Mouse (Mus musculus) layer of hippocampus, adult 8-10 months (tissue): ENCODE results near the gene Spata21. TPM values are rescaled to one million over a fixed set of nuclear protein-coding genes. Genes with fewer than 3 reads are reported as not detected.
"Not testable (repeated sequence)": the region's sequence is repeated elsewhere in the genome, so short reads cannot be mapped to it uniquely, and the experiment has no call there.

Experiments
- DNase-seq, 2 experiments: peaks; one replicate each; pipeline ENCODE4 v3.0.0; 2022; ENCODE audit warnings: low spot score in 2 of 2
- total RNA-seq, 4 experiments: library from RNA; stranded (reverse); gene quantifications; 2 replicates each; pipeline ENCODE4 v1.2.4; 2022

Gene Spata21
- total RNA-seq, 4 experiments from 2014 or later = 0.20 to 0.23 TPM; not detected in 2

GRCm38 (mm10) chr4:141129190-141129710 is 41.1 kb downstream of the Spata21 start:
- DNase-seq = no peak

DNA sequence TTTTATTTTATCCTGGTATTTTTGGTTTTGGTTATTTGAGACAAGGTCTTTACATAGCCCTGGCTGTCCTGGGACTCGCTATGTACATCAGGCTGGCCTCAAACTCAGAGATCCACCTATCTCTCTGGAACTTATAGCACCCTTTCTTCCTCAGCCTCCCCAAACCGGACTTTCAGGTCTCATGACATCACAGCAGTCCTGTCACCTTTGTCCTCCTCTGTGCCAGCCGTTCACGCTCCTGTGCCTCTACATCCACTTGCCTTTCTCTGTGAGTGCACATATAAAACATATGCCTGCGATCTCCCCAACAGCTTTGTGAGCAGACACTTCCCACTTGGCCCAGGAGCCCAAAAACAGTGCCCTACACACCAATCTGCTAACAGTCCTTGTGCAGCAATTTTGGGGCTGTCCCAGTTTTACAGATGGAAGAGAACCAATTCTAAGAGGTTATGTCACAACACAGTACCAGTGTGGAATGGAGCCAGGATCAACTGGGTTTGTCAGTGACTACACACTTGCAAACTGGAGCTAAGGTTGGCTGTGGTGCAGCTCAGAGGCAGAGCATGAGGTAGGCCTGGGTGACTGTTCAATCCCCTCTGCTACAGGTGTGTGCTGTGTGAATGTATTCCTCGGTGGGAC is 42.7 kb downstream of the Spata21 start:
- DNase-seq = peak; percentile 46 to 58

DNA sequence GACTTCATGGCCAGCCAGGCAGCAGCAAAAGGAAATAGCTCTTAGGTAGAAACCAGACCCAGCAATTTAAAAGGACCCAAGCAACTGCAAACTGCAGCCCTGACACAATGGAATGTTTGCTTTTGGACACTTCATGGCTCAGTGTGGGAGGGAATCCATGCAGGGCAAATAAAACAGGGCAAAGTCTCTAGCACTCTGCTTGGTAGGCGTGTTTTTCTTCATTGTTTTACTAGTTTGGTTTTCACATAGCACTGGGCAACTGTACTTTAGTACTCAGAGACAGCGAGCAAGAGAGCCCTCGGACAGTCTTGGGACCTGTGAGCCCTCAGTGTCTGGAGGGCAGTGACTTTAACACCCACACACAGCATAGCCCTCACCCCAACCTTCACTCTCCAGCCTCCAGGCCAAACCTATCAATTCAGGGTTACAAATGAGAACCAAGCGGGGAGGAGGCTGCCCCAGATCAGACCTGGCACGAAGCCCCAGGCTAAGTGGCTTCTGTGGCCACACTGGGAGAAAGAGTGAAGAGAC is 43.5 kb downstream of the Spata21 start:
- DNase-seq = no peak

GRCm38 (mm10) chr4:141132191-141132590 is 44.1 kb downstream of the Spata21 start:
- DNase-seq = no peak

- DNase-seq = no peak
Measured at GRCm38 (mm10) chr4:141133227-141133626, 45.1 kb downstream of the Spata21 start.

- peak in 1 of 2 experiments; percentile 59 for DNase-seq
Measured at GRCm38 (mm10) chr4:141134031-141134441, 45.9 kb downstream of the Spata21 start.

DNA sequence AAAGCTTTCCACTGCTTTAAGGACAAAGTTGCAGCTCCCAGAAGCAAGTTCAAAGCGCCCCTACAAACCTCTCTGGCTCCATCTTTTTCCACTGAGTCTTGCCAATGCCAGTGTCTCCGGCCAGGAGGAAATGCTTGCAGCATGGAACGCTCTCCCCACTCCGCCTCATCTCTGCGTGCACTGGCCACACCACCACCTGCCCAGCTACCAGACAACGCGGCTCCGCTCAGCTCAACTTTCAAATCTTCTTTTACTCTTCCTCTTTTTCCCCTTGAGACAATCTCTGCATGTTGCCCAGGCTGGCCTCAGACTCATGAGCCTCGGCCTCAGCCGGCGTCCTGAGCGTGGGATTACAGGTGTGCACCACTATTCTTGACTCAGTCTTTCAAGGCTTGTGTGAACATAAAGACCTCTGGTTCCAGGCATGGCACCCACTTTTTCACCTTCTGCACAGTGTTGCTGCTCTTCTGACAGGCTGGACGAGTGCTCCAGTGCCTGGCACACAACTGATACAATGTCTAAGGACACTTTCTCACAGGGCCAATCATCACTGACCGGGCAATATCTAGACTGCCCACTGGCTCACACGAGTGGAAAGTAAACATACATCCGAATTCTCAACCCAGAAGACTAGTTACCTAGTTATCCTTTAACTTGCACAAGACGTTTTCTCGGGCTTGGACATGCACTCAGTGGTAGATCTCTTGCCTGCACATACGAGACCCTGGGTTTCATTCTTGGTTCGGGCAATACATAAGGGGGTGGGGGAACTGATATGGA is 46.8 kb downstream of the Spata21 start:
- DNase-seq = no peak

- DNase-seq = no peak
Measured at GRCm38 (mm10) chr4:141136126-141136525, 48.0 kb downstream of the Spata21 start.

DNA sequence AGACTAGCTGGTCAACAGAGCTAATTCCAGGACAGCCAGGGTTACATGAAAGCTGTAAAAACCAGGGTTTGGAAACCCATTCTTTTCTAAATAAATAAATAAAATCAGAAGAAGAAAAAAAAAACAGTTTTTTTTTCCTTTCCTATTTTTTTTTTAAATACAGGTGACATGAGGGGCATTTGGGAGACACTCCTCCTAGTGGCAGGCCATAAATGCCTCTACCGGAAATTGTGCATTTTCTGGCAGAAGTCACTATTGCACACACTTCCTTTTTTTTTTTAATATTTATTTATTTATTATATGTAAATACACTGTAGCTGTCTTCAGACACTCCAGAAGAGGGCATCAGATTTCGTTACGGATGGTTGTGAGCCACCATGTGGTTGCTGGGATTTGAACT is 49.6 kb downstream of the Spata21 start:
- not testable (repeated sequence) for DNase-seq

DNA sequence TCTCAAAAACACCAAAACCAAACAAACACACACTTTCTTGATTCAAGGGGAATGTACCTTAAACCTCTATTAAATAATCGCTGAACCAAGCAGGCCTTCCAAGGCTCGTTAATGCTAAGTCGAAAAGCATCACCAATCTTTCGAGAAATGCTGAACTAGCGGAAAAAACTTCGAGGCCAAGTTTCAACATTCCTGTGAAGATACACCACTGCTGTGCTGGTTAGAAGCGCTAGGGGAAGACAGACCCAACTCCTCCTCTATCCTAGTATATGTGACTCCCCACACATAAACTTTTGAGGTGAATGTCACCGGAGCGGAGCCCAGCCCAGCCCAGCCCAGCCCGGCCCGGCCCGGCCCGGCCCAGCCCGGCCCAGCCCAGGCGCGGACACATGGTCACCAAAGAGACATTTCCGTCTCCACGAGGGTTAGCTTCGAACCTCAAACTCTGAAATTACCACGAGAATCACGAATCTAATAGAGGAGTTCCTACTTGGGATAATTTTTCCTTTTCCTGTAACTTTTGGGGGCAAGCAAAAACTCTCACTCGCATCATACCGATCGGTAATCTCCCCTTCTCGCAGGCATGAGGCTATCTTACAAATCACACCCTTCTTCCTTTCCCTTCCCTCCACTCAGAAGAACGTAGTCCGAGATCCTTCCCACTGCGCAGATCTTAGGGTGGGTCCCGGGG is 50.4 kb downstream of the Spata21 start:
- no peak for DNase-seq

DNA sequence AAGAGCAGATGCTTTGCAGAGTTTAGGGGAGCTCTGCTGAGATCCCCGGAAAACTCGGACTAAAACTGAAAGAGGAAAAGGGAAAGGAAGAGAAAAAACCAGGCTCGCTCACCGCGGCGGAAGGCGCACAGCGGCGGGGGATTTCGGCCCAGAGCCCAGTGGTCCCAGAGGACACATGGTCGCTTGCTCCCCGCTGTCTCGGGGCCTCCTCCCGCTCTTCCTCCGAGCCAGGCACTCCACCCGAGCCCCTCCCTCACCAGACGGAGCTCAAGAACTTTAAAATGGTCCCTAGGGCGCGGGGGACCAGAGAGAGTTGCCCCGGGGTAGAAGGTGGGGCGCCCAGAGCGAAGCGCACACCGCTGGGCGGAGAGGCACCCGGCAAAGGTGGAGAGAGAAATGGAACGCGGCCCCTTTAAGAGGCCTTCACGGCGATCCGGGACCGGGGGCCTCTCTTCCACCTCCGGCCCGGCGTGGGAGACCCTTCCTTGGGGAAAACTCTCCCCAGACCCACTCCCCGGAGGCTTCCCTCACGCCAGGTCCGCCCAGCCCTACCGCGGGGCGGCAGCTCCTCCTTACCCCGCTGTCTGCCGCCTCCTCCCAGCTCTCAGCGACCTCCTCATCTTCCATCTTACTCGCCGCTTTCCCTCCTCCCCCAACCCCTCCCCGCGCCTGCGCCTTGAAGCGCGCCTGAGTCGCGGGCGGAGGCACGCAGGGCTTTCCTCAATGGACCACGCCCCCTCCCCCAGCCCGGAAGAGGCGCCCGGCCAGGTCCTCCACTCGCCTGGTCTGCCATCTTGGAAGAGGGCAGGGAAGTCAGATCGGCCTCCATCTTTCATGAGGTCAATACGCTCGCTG is 51.2 kb downstream of the Spata21 start, which contains the start of gene Szrd1:
Gene Szrd1, minus strand, starts transcription at position 660 of the 855 bp plus-strand sequence.
- peak; percentile 97 to 98 for DNase-seq

DNA sequence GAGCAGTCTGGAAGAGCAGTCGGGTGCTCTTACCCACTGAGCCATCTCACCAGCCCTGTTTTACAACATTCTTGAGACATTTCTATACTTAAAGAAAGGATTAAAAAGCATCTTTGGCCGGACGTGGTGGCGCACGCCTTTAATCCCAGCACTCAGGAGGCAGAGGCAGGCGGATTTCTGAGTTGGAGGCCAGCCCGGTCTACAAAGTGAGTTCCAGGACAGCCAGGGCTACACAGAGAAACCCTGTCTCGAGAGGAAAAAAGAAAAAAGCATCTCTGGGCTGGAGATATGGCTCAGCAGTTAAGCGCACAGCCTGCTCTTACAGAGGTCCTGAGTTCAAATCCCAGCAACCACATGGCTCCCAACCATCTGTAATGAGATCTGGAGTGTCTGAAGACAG is 52.2 kb downstream of the Spata21 start:
- not testable (repeated sequence) for DNase-seq

- no peak for DNase-seq
Measured at GRCm38 (mm10) chr4:141140967-141141366, 52.8 kb downstream of the Spata21 start.

GRCm38 (mm10) chr4:141142285-141142811 is 54.2 kb downstream of the Spata21 start:
- peak; percentile 71 to 84 for DNase-seq

DNA sequence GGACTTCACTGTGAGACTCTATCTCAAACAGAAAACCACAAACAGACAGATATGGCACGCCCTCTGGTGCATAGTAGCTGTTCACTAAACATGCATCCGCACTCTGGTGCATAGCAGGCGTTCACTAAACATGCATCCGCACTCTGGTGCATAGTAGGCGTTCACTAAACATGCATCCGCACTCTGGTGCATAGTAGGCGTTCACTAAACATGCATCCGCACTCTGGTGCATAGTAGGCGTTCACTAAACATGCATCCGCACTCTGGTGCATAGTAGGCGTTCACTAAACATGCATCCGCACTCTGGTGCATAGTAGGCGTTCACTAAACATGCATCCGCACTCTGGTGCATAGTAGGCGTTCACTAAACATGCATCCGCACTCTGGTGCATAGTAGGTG is 57.0 kb downstream of the Spata21 start:
- DNase-seq = not testable (repeated sequence)

DNA sequence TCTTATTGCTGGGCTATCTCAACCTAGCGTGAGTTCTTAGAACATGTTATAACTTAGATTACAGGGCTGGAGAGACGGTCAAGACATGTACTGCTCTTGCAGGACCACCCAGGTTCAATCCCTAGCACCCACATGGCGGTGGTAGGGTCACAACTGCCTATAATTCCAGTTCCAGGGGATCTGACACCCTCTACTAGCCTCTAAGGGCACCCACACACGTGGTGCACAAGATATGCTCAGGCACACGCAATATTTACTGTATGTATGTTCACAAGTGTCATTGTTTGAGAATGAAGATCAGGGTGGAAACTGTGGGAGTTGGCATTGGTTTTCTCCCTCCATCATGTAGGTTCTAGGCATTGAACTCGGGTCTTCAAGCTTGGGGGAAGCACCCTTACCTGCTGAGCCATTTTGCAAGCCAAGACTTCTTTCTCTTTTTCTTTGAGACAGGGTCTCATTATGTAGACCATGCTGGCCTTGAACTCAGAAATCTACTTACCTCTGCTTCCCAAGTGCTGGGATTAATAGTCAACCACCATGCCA is 58.4 kb downstream of the Spata21 start:
- no peak for DNase-seq

- peak; percentile 82 to 92 for DNase-seq
Measured at GRCm38 (mm10) chr4:141147112-141148008, 59.2 kb downstream of the Spata21 start, which contains the start of gene Fbxo42. Gene Fbxo42 (plus strand): TSS chr4:141147913.

GRCm38 (mm10) chr4:141148009-141148801 is 60.1 kb downstream of the Spata21 start:
- no peak for DNase-seq
